Mouse (Mus musculus) hindbrain, embryonic 16.5 days (tissue): ENCODE data around the gene Smarca4. TPM values are rescaled to one million over a fixed set of nuclear protein-coding genes. Genes with fewer than 3 reads are reported as not detected.

Source experiments
- ATAC-seq: fragments of 200-750 bp; cut with Nextera tagmentation; 2 replicates; pipeline ENCODE4 v1.8.0; 2017; ENCODE audit warnings: moderate TSS enrichment, moderate library complexity
- H3K27ac ChIP-seq: fragments of 300-500 bp; sonication (generic); 2 replicates; pipeline ENCODE4 v1.5.1; 2014; ENCODE audit warnings: low read depth, mild to moderate bottlenecking, control low read depth, low read length, moderate library complexity
- H3K27me3 ChIP-seq: fragments of 300-500 bp; sonication (generic); replicated peaks from 2 replicates; pipeline ENCODE4 v1.6.1; 2014; ENCODE audit warnings: low read length; ENCODE audit not compliant: control insufficient read depth, insufficient read depth
- H3K36me3 ChIP-seq: fragments of 300-500 bp; sonication (generic); 2 replicates; pipeline ENCODE4 v1.6.1; 2014; ENCODE audit warnings: mild to moderate bottlenecking, low read length, moderate library complexity, mixed read lengths; ENCODE audit not compliant: control insufficient read depth, insufficient read depth
- H3K4me1 ChIP-seq: fragments of 300-500 bp; sonication (generic); 2 replicates; pipeline ENCODE4 v1.6.1; 2014; ENCODE audit warnings: low read depth, low read length; ENCODE audit not compliant: control insufficient read depth, insufficient read depth
- H3K4me2 ChIP-seq: fragments of 300-500 bp; sonication (generic); 2 replicates; pipeline ENCODE4 v1.6.1; 2014; ENCODE audit warnings: mild to moderate bottlenecking, low read length, control low read depth, moderate library complexity
- H3K4me3 ChIP-seq: fragments of 300-500 bp; sonication (generic); 2 replicates; pipeline ENCODE4 v1.5.1; 2014; ENCODE audit warnings: mild to moderate bottlenecking, low read length, control low read depth, moderate library complexity
- H3K9ac ChIP-seq: fragments of 300-500 bp; sonication (generic); 2 replicates; pipeline ENCODE4 v1.6.1; 2014; ENCODE audit warnings: low read depth, mild to moderate bottlenecking, control low read depth, low read length, moderate library complexity
- H3K9me3 ChIP-seq: fragments of 300-500 bp; sonication (generic); 2 replicates; pipeline ENCODE4 v1.6.1; 2014; ENCODE audit warnings: mild to moderate bottlenecking, low read length, moderate library complexity; ENCODE audit not compliant: control insufficient read depth
- WGBS: fragments of 180-500 bp; shearing (Covaris S2); extraction: QIAGEN DNeasy Blood & Tissue Kit; methylation state at CpG from one replicate; pipeline ENCODE4 v1.1.7; 2014; 5-methylcytosine and 5-hydroxymethylcytosine counted together
- polyA plus RNA-seq: library from polyadenylated mRNA; unstranded; fragments of >200 nt; fragmentation: Nextera tagmentation; extraction: Ambion mirVana; gene quantifications from 2 replicates; pipeline ENCODE4 v1.2.1, GENCODE M21; 2015

Gene Smarca4
- polyA plus RNA-seq, 1 experiment from 2014 or later = 109 TPM

GRCm38 (mm10) chr9:21715298-21715697 lies 99.3 kb downstream of the Smarca4 start:
- no peaks in the 10 kb centered on the region for H3K27me3 ChIP-seq
- no peak overlapping the region for H3K27ac ChIP-seq
- no peak overlapping the region for H3K4me3 ChIP-seq
- 67% methylated on average over 4 of the region's 4 CpGs for WGBS
- peak; percentile 41; the same call in 1 of the 2 replicates for ATAC-seq
- H3K4me2 ChIP-seq = no peak overlapping the region
- no peaks in the 10 kb centered on the region for H3K36me3 ChIP-seq
- H3K9me3 ChIP-seq = no peaks in the 10 kb centered on the region
- H3K9ac ChIP-seq = no peak overlapping the region
- no peaks in the 10 kb centered on the region for H3K4me1 ChIP-seq

DNA sequence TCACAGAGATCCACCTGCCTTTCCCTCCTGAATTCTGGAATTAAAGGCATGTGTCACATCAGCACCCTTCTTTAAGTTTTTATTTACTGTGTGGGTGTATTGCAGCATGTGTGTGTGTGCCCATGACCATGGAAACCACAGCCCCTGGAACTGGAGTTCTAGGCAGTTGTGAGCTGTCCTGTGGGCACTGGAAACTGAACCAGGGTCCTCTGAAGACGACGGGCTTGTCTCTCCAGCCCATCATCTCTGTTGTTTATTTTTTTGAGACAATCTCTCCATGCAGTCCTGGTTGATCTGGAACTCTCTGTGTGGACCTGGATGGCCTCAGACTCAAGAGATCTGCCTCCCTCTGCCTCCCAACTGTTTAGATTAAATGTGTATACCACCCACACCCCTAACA lies 101.0 kb downstream of the Smarca4 start:
- Histone ChIP-seq H3K4me2 (no peak overlapping the region), H3K27me3 (no peaks in the 10 kb centered on the region), H3K27ac (no peak overlapping the region), H3K4me1 (no peaks in the 10 kb centered on the region), H3K4me3 (no peak overlapping the region), H3K9me3 (no peaks in the 10 kb centered on the region), H3K36me3 (no peaks in the 10 kb centered on the region), H3K9ac (no peak overlapping the region)
- WGBS = 79% methylated on average over 2 of the region's 2 CpGs
- no peak for ATAC-seq

GRCm38 (mm10) chr9:21721036-21721435 lies 105.1 kb downstream of the Smarca4 start:
- Histone ChIP-seq H3K9ac (peak overlapping the region; percentile 17; the same call in 1 of the 2 replicates), H3K4me1 (peaks cover 10% of the 10 kb centered on the region), H3K36me3 (no peaks in the 10 kb centered on the region), H3K27ac (no peak overlapping the region), H3K27me3 (no peaks in the 10 kb centered on the region), H3K4me3 (no peak overlapping the region), H3K4me2 (no peak overlapping the region), H3K9me3 (no peaks in the 10 kb centered on the region)
- WGBS = 78% methylated on average over 2 of the region's 2 CpGs
- ATAC-seq = no peak

GRCm38 (mm10) chr9:21723377-21724146 lies 107.6 kb downstream of the Smarca4 start, which contains the start of gene Ldlr:
Gene Ldlr, plus strand, starts transcription at chr9:21723483.
- Histone ChIP-seq H3K4me3 (peak within 1 kb of the TSS; percentile 78), H3K27ac (peak within 1 kb of the TSS; percentile 96), H3K36me3 (no peaks in the 10 kb centered on the region), H3K4me1 (peaks cover 18% of the 10 kb centered on the region), H3K4me2 (peak within 1 kb of the TSS; percentile 87), H3K27me3 (no peaks in the 10 kb centered on the region), H3K9me3 (no peaks in the 10 kb centered on the region), H3K9ac (peak within 1 kb of the TSS; percentile 87)
- ATAC-seq = peak; percentile 81
- under 1% methylated on average over 47 of the region's 47 CpGs for WGBS

DNA sequence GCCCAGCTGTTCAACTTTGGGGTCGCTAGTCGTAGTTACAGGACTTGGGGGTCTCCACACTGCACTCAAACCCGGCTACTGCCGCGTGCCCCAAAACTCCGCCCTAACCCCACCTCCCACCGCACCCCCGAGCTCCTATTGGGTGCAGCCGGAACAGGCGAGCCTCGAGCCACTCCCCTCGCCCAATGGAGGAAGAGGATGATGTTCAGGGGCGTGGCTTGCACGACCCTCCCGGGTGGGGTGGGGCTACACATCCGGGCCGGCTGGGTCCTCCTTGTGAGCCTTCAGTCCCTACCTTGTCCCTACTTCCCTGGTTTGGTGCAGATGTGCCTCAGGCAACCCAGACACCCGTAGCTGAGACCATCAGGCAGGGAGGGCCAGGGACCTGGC lies 108.2 kb downstream of the Smarca4 start:
- 0% methylated on average over 18 of the region's 18 CpGs for WGBS
- no peaks in the 10 kb centered on the region for H3K27me3 ChIP-seq
- peak; percentile 97 for ATAC-seq
- peaks cover 18% of the 10 kb centered on the region for H3K4me1 ChIP-seq
- H3K9ac ChIP-seq = peak overlapping the region; percentile 87
- peak overlapping the region; percentile 96 for H3K27ac ChIP-seq
- H3K9me3 ChIP-seq = no peaks in the 10 kb centered on the region
- H3K4me2 ChIP-seq = peak overlapping the region; percentile 87
- no peaks in the 10 kb centered on the region for H3K36me3 ChIP-seq
- peak overlapping the region; percentile 78 for H3K4me3 ChIP-seq

- ATAC-seq = no peak
- H3K27me3 ChIP-seq = no peaks in the 10 kb centered on the region
- H3K4me3 ChIP-seq = peak overlapping the region; percentile 78
- no peaks in the 10 kb centered on the region; the same call in 1 of the 2 replicates for H3K36me3 ChIP-seq
- H3K9ac ChIP-seq = peak overlapping the region; percentile 42
- no peaks in the 10 kb centered on the region for H3K9me3 ChIP-seq
- H3K4me2 ChIP-seq = peak overlapping the region; percentile 87
- H3K4me1 ChIP-seq = peaks cover 18% of the 10 kb centered on the region
- no peak overlapping the region for H3K27ac ChIP-seq
- 86% methylated on average over 23 of the region's 23 CpGs for WGBS
Observed at GRCm38 (mm10) chr9:21725224-21726121, 109.5 kb downstream of the Smarca4 start.

DNA sequence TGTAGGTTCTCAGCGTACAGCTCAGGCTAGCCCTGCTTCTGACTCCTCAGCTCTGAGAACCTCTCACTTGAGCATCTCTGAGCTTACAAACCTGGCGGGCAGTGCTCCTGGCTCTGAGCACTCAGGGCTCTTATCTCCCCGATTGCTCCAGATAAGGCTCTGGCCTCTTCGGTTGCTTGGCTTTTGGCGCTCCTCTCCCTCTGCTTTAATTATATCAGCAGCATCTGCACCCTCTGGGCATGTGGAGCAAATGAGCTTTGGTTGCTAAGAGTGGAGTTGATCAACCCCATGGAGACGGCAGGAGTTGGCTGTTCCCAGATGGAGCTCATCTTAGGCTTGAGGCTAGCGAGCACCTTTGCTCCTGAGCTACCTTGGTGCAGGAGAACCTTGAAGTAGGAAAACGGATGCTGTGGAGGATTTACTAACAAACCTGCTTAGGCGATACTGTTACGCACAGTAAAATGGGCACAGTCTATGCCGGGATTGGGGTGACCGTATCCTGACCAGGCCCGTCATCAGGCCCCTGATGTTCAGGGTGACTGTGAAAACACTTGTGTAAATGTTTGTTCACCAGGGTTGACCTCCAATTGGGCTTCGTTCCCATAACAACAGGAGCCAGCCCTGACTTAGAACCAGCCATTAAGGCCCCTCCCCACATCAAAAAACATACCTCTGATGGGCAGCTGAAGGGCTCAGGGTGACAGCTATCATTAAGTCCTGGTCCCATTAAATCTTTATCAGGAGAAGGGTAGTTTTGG lies 110.4 kb downstream of the Smarca4 start:
- H3K9ac ChIP-seq = peak overlapping the region; percentile 3
- 68% methylated on average over 14 of the region's 14 CpGs for WGBS
- peak overlapping the region; percentile 87 for H3K4me2 ChIP-seq
- H3K36me3 ChIP-seq = no peaks in the 10 kb centered on the region; the same call in 1 of the 2 replicates
- no peak overlapping the region for H3K4me3 ChIP-seq
- no peak for ATAC-seq
- H3K9me3 ChIP-seq = no peaks in the 10 kb centered on the region
- H3K27ac ChIP-seq = 0 out of 2 replicates have a peak overlapping the region, but pooled peaks have one; percentile 18
- H3K27me3 ChIP-seq = no peaks in the 10 kb centered on the region
- peaks cover 18% of the 10 kb centered on the region for H3K4me1 ChIP-seq

DNA sequence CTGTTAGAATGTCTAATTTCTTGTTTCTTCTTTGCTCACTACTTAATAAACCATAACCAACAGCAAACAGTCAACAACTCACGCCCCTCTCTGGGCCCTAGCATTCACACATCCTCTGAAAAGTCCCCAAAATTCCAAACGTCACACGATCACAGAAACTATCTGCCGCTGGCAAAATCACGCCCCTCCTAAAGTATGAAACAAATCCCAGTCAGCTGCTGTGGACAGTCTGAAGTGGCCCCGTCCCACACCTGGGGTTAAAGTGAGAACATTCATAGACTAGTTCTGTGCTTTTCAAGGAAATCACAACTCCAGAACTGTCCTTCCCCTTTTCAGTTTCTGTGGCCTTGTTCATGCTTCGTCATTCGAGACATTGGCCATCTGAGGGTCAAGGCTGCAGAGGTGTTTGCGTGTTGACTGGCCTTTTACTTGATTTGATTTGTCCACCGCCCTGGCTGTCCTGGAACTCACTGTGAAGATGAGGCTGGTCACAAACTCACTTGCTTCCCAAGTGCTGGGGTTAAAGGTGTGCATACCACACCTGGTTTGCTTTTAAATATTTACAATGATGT lies 112.4 kb downstream of the Smarca4 start:
- no peak overlapping the region for H3K9ac ChIP-seq
- no peaks in the 10 kb centered on the region for H3K9me3 ChIP-seq
- peaks cover 15% of the 10 kb centered on the region for H3K4me1 ChIP-seq
- no peak overlapping the region for H3K4me2 ChIP-seq
- no peaks in the 10 kb centered on the region for H3K27me3 ChIP-seq
- no peak overlapping the region for H3K4me3 ChIP-seq
- H3K36me3 ChIP-seq = peaks cover 7% of the 10 kb centered on the region
- 91% methylated on average over 10 of the region's 10 CpGs for WGBS
- H3K27ac ChIP-seq = no peak overlapping the region
- ATAC-seq = no peak
